Mouse (Mus musculus) myocyte (in vitro differentiated cells): ENCODE measurements at regions not wholly inside any gene's neighbourhood (a gene's known extent, or its start where the extent isn't known, plus 50 kb on each side); places are given as distances from the start of the nearest gene placed in this dataset.

Experiments
- H3K27me3 ChIP-seq: one replicate; pipeline ENCODE4 v1.6.1; 2011; ENCODE audit not compliant: control insufficient read depth, insufficient read depth, insufficient read length
- H3K36me3 ChIP-seq: one replicate; pipeline ENCODE4 v1.6.1; 2011; ENCODE audit not compliant: control insufficient read depth, insufficient read depth
- H3K4me2 ChIP-seq: one replicate; pipeline ENCODE4 v1.6.1; 2011; ENCODE audit warnings: low read depth, control low read depth
- H3K4me3 ChIP-seq: one replicate; pipeline ENCODE4 v1.5.1; 2011; ENCODE audit warnings: mild to moderate bottlenecking, control low read depth, moderate library complexity
- H3K79me2 ChIP-seq: one replicate; pipeline ENCODE4 v1.6.1; 2011; ENCODE audit not compliant: control insufficient read depth, insufficient read depth
- H3ac ChIP-seq: one replicate; pipeline ENCODE4 v1.6.1; 2011; ENCODE audit not compliant: control insufficient read depth, insufficient read length
- CEBPB ChIP-seq: IDR thresholded peaks from 2 replicates; pipeline ENCODE4 v1.6.1; 2011; ENCODE audit warnings: mild to moderate bottlenecking, moderate library complexity; ENCODE audit not compliant: poor library complexity, insufficient read depth, severe bottlenecking
- E2F4 ChIP-seq: IDR thresholded peaks from one replicate; pipeline ENCODE4 v1.6.1; 2011; ENCODE audit warnings: mild to moderate bottlenecking, control low read depth, moderate library complexity; ENCODE audit not compliant: insufficient read depth
- MAX ChIP-seq: IDR thresholded peaks from one replicate; pipeline ENCODE4 v1.6.1; 2011; ENCODE audit warnings: low read depth, mild to moderate bottlenecking, control low read depth
- MYOD1 ChIP-seq, 3 experiments: IDR thresholded peaks; one replicate each; pipeline ENCODE4 v1.6.1; 2011; ENCODE audit warnings: control low read depth in 2 of 3, low read depth in 2 of 3, mild to moderate bottlenecking in 2 of 3, moderate library complexity in 1 of 3; ENCODE audit not compliant: insufficient read length in 2 of 3, control insufficient read depth in 1 of 3
- MYOG ChIP-seq, 3 experiments: IDR thresholded peaks; one replicate each; pipeline ENCODE4 v1.6.1; 2011; ENCODE audit warnings: control low read depth in 2 of 3, low read depth in 2 of 3, mild to moderate bottlenecking in 2 of 3; ENCODE audit not compliant: insufficient read length in 2 of 3, control insufficient read depth in 1 of 3, insufficient read depth in 1 of 3
- REST ChIP-seq: IDR thresholded peaks from one replicate; pipeline ENCODE4 v1.6.1; 2011; ENCODE audit warnings: mild to moderate bottlenecking, control low read depth, moderate library complexity; ENCODE audit not compliant: insufficient read depth, insufficient read length
- TCF12 ChIP-seq: IDR thresholded peaks from one replicate; pipeline ENCODE4 v1.6.1; 2011; ENCODE audit warnings: mild to moderate bottlenecking, control low read depth; ENCODE audit not compliant: poor library complexity, insufficient read depth, severe bottlenecking
- TCF3 ChIP-seq: IDR thresholded peaks from one replicate; pipeline ENCODE4 v1.6.1; 2011; ENCODE audit warnings: low read depth, control low read depth; ENCODE audit not compliant: insufficient read length
- USF1 ChIP-seq: IDR thresholded peaks from one replicate; pipeline ENCODE4 v1.6.1; 2011; ENCODE audit warnings: low read depth, mild to moderate bottlenecking, control low read depth, moderate library complexity

GRCm38 (mm10) chr2:39278218-39278617 lies 52.0 kb upstream of the Ppp6c start:
- Histone ChIP-seq H3K36me3 (no peaks in the 10 kb centered on the region), H3ac (no peak overlapping the region), H3K79me2 (no peaks in the 10 kb centered on the region), H3K4me3 (no peak overlapping the region), H3K4me2 (no peak overlapping the region), H3K27me3 (no peaks in the 10 kb centered on the region)
- no peak for TF ChIP-seq MYOG (IDR thresholded peaks at IDR 0.05; ENCODE audit: control insufficient read depth in 1 of 3, insufficient read depth in 1 of 3, insufficient read length in 2 of 3, low read depth in 2 of 3)
- no peak for TF ChIP-seq TCF12
- no peak for TF ChIP-seq MAX
- TF ChIP-seq CEBPB: no peak
- no peak for TF ChIP-seq MYOD1 (IDR thresholded peaks at IDR 0.05; ENCODE audit: control insufficient read depth in 1 of 3, insufficient read length in 2 of 3, low read depth in 2 of 3)
- TF ChIP-seq TCF3: no peak
- TF ChIP-seq E2F4: no peak
- TF ChIP-seq REST: no peak
- TF ChIP-seq USF1: no peak
